Mouse (Mus musculus): Measurements from ENCODE around the gene Ptger1. TPM values are rescaled to one million over a fixed set of nuclear protein-coding genes. Genes with fewer than 3 reads are reported as not detected.
A peak's percentile ranks its signal among the peaks of the same experiment; 100 is the strongest.

Gene Ptger1
- total and polyA plus RNA-seq, 3 experiments = 3.3 to 7.6 TPM; not detected in 1

DNA sequence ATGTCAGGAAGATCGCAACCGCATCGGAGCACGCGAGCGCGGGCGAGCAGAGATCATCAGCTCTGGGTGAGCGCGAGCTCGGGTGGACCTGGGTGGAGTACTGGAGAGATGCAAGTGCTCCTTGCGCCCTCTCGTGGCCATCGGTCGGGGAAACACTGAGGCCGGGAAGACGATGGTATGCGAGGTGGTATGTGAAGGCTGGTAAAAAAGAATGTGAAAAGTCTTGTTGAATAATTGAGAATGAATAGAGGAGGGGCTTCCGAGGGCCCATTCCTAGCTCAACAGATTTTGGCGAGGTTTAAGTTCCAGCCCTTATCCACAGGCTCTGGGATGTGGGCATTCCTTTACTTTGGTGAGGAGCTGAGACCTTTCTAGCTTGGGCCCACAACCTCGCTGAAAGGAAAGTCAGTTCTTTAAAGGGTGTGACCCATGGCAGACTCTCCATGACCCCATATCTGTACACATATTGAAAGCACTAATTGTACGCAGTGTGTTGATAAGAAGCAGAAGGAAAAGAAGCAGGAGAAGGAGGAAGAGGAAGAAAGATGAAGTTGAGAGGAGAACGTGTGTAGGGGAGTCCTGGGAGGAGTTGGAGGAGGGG, 44.0 kb upstream of the Ptger1 start:
- DNase-seq (ENCODE audit: extremely low read depth) = peak; percentile 77
- in situ Hi-C loops (cut with MboI; ENCODE audit: low pct_ligation_motif_present, low pct_unique_long_range_greater_than_20kb, low sequenced_read_pairs) (no loop called here), dilution Hi-C loops (cut with MboI; ENCODE audit: extremely low pct_ligation_motif_present, extremely low pct_unique_long_range_greater_than_20kb, low sequenced_read_pairs) (no loop called here)
- Histone ChIP-seq H3K9ac (ENCODE audit: insufficient read depth, low read depth) (no peak overlapping the region), H3K9me3 (replicated peaks; ENCODE audit: low read length) (peaks cover 2% of the 10 kb centered on the region), H3K27ac (ENCODE audit: insufficient read depth, low read depth) (no peak overlapping the region), H3K4me3 (replicated peaks in 1 of 3; ENCODE audit: low read depth in 2 of 3, low read length in 2 of 3, poor library complexity in 1 of 3) (peak overlapping the region in 2 of 3 experiments; percentile 21 to 47), H3K27me3 (replicated peaks) (no peaks in the 10 kb centered on the region), H3K36me3 (replicated peaks in 1 of 2; ENCODE audit: control insufficient read depth in 1 of 2, insufficient read depth in 1 of 2, low read length in 1 of 2) (no peaks in the 10 kb centered on the region), H3K79me2 (replicated peaks; ENCODE audit: control insufficient read depth, extremely low read depth, insufficient read depth, poor library complexity, severe bottlenecking) (no peaks in the 10 kb centered on the region), H3K4me2 (ENCODE audit: insufficient read depth, low read depth, poor library complexity, severe bottlenecking) (peak overlapping the region; percentile 68), H3K4me1 (ENCODE audit: control insufficient read depth in 1 of 2, insufficient read depth in 2 of 2) (peaks cover 15 to 29% of the 10 kb centered on the region in 2 experiments)
- TF ChIP-seq RAD21 (IDR thresholded peaks at IDR 0.05; ENCODE audit: low read depth, low read length) = peak; percentile 69
- TF ChIP-seq TBP (conservative IDR thresholded peaks at IDR 0.05; ENCODE audit: low read depth, low read length) = no peak
- TF ChIP-seq MYC (IDR thresholded peaks at IDR 0.05; ENCODE audit: low read depth, low read length) = no peak
- peak; percentile 46; the same call in 1 of the 2 replicates for TF ChIP-seq MXI1 (IDR thresholded peaks at IDR 0.05; ENCODE audit: low read depth, low read length)
- TF ChIP-seq EP300 (IDR thresholded peaks at IDR 0.05; ENCODE audit: low read length) = no peak
- peak; percentile 56; the same call in 1 of the 2 replicates for TF ChIP-seq MAX (IDR thresholded peaks at IDR 0.05; ENCODE audit: low read length)
- TF ChIP-seq MEF2A (IDR thresholded peaks at IDR 0.05; ENCODE audit: borderline replicate concordance, low read depth, low read length) = peak; percentile 30; the same call in 1 of the 2 replicates
- TF ChIP-seq SMC3 (IDR thresholded peaks at IDR 0.05; ENCODE audit: low read depth, low read length) = peak; percentile 74
- peak; percentile 54; the same call in 1 of the 2 replicates for TF ChIP-seq NELFE (IDR thresholded peaks at IDR 0.05; ENCODE audit: low read depth, low read length)
- TF ChIP-seq ELF1 (IDR thresholded peaks at IDR 0.05; ENCODE audit: low read depth, low read length) = peak; percentile 37; the same call in 1 of the 2 replicates
- TF ChIP-seq PAX5 (IDR thresholded peaks at IDR 0.05; ENCODE audit: low read length) = no peak
- TF ChIP-seq TCF12 (IDR thresholded peaks at IDR 0.05; ENCODE audit: low read depth, low read length) = peak; percentile 17; the same call in 1 of the 2 replicates
- TF ChIP-seq GABPA (IDR thresholded peaks at IDR 0.05; ENCODE audit: insufficient replicate concordance, low read depth, low read length) = no peak
- TF ChIP-seq SIN3A (IDR thresholded peaks at IDR 0.05; ENCODE audit: low read length) = 0 out of 2 replicates have a peak, but pooled peaks have one; percentile 33
- peak; percentile 15; the same call in 1 of the 2 replicates for TF ChIP-seq HCFC1 (IDR thresholded peaks at IDR 0.05; ENCODE audit: low read depth, low read length)
- no peak for TF ChIP-seq ETS1 (conservative IDR thresholded peaks at IDR 0.05; ENCODE audit: low read depth, low read length)
- TF ChIP-seq MAZ (IDR thresholded peaks at IDR 0.05; ENCODE audit: low read depth, low read length) = peak; percentile 49; the same call in 1 of the 2 replicates
- TF ChIP-seq JUN (IDR thresholded peaks at IDR 0.05; ENCODE audit: insufficient read depth, low read depth, low read length) = no peak
- TF ChIP-seq ZC3H11A (IDR thresholded peaks at IDR 0.05; ENCODE audit: low read depth, low read length) = 0 out of 2 replicates have a peak, but pooled peaks have one; percentile 10
- no peak for TF ChIP-seq E2F4 (IDR thresholded peaks at IDR 0.05; ENCODE audit: insufficient replicate concordance, low read depth, low read length)
- TF ChIP-seq BHLHE40 (IDR thresholded peaks at IDR 0.05; ENCODE audit: low read depth, low read length) = 0 out of 2 replicates have a peak, but pooled peaks have one; percentile 9
- TF ChIP-seq CTCF (conservative IDR thresholded peaks at IDR 0.05 in 1 of 2, IDR thresholded peaks at IDR 0.05 in 1 of 2; ENCODE audit: low read depth in 2 of 2, low read length in 2 of 2) = peak; percentile 61 to 86
- TF ChIP-seq KAT2A (IDR thresholded peaks at IDR 0.05; ENCODE audit: insufficient replicate concordance, low read length) = no peak
- 0 out of 2 replicates have a peak, but pooled peaks have one; percentile 21 for TF ChIP-seq NRF1 (IDR thresholded peaks at IDR 0.05; ENCODE audit: low read depth, low read length)

Measured in CH12.LX (cell line).